Mouse (Mus musculus) brown adipose tissue, adult 24 weeks (tissue): ENCODE measurements around the gene Gimap7. TPM values are rescaled to one million over a fixed set of nuclear protein-coding genes. Genes with fewer than 3 reads are reported as not detected.

Experiments
- H3K27ac ChIP-seq: fragments of 200-500 bp; replicated peaks from 2 replicates; pipeline ENCODE4 v1.5.1; 2012; ENCODE audit warnings: low read depth, mild to moderate bottlenecking, low read length
- H3K4me1 ChIP-seq: fragments of 200-500 bp; 2 replicates; pipeline ENCODE4 v1.6.1; 2012; ENCODE audit warnings: low read length, mixed read lengths; ENCODE audit not compliant: control insufficient read depth, insufficient read depth, insufficient read length
- H3K4me3 ChIP-seq: fragments of 200-500 bp; 2 replicates; pipeline ENCODE4 v1.5.1; 2012; ENCODE audit warnings: low read depth, mild to moderate bottlenecking, low read length, moderate library complexity; ENCODE audit not compliant: insufficient read depth
- polyA plus RNA-seq: library from polyadenylated mRNA; stranded (reverse); fragments of >200 nt; gene quantifications from 2 replicates; pipeline ENCODE4 v1.2.4, GENCODE M21; 2012; ENCODE audit not compliant: missing spikeins, insufficient read depth, insufficient read length

The Gimap7 gene
- polyA plus RNA-seq, 1 experiment, result not detected

GRCm38 (mm10) chr6:48742422-48743351 is 24.3 kb downstream of the Gimap7 start:
- no peak overlapping the region for H3K4me3 ChIP-seq
- H3K4me1 ChIP-seq, result peaks cover 12% of the 10 kb centered on the region
- 0 out of 2 replicates have a peak overlapping the region, but pooled peaks have one; percentile 7 for H3K27ac ChIP-seq

GRCm38 (mm10) chr6:48745490-48745889 is 27.1 kb downstream of the Gimap7 start:
- Histone ChIP-seq H3K4me1 (peaks cover 12% of the 10 kb centered on the region), H3K4me3 (peak overlapping the region; percentile 64), H3K27ac (peak overlapping the region; percentile 96)

- H3K4me1 ChIP-seq, result peaks cover 12% of the 10 kb centered on the region
- H3K4me3 ChIP-seq, result peak within 1 kb of the TSS; percentile 64
- peak within 1 kb of the TSS; percentile 96 for H3K27ac ChIP-seq
Measured at GRCm38 (mm10) chr6:48745959-48746889, 27.8 kb downstream of the Gimap7 start, which contains the start of gene Gimap5. Gene Gimap5 (plus strand): TSS chr6:48746197.

- Histone ChIP-seq H3K4me3 (peak overlapping the region; percentile 64), H3K4me1 (peaks cover 8% of the 10 kb centered on the region), H3K27ac (peak overlapping the region; percentile 96)
Measured at GRCm38 (mm10) chr6:48747091-48747966, 28.9 kb downstream of the Gimap7 start.

- Histone ChIP-seq H3K4me1 (no peaks in the 10 kb centered on the region), H3K27ac (no peak overlapping the region), H3K4me3 (no peak overlapping the region)
Measured at GRCm38 (mm10) chr6:48763567-48764270, 45.3 kb downstream of the Gimap7 start.

- Histone ChIP-seq H3K4me1 (no peaks in the 10 kb centered on the region), H3K27ac (no peak overlapping the region), H3K4me3 (no peak overlapping the region)
Measured at GRCm38 (mm10) chr6:48764496-48764895, 46.1 kb downstream of the Gimap7 start.

GRCm38 (mm10) chr6:48768178-48768869 is 49.9 kb downstream of the Gimap7 start:
- H3K4me3 ChIP-seq, result no peak overlapping the region
- H3K27ac ChIP-seq, result no peak overlapping the region
- no peaks in the 10 kb centered on the region for H3K4me1 ChIP-seq

- Histone ChIP-seq H3K4me1 (no peaks in the 10 kb centered on the region), H3K4me3 (no peak overlapping the region), H3K27ac (no peak overlapping the region)
Measured at GRCm38 (mm10) chr6:48768933-48769332, 50.5 kb downstream of the Gimap7 start.

GRCm38 (mm10) chr6:48770696-48771095 is 52.3 kb downstream of the Gimap7 start, which contains the start of gene Gimap3:
Gene Gimap3 (minus strand): TSS chr6:48770851.
- no peak within 1 kb of the TSS for H3K4me3 ChIP-seq

GRCm38 (mm10) chr6:48772030-48772429 is 53.6 kb downstream of the Gimap7 start:
- H3K4me3 ChIP-seq, result no peak overlapping the region

More at GRCm38 (mm10) chr6:48770696-48771095, 52.3 kb downstream of the Gimap7 start, which contains the start of gene Gimap3:
- Histone ChIP-seq H3K27ac (no peak within 1 kb of the TSS), H3K4me1 (no peaks in the 10 kb centered on the region)

More at GRCm38 (mm10) chr6:48772030-48772429, 53.6 kb downstream of the Gimap7 start:
- H3K27ac ChIP-seq, result no peak overlapping the region
- no peaks in the 10 kb centered on the region for H3K4me1 ChIP-seq
